Mouse (Mus musculus) bone marrow, adult 2 months (tissue): ENCODE measurements around the gene Tfe3.

Source experiments
- CTCF ChIP-seq: fragments of 200-500 bp; IDR thresholded peaks from 2 replicates; pipeline ENCODE4 v1.5.1; 2011; ENCODE audit warnings: low read length, control low read depth; ENCODE audit not compliant: control insufficient read depth, insufficient read depth
- POLR2A ChIP-seq: fragments of 200-500 bp; IDR thresholded peaks from 2 replicates; pipeline ENCODE4 v1.6.1; 2011; ENCODE audit warnings: low read depth, mild to moderate bottlenecking, control low read depth, low read length, borderline replicate concordance; ENCODE audit not compliant: control insufficient read depth

- peak; percentile 61 for TF ChIP-seq CTCF
- no peak for TF ChIP-seq POLR2A
Measured at GRCm38 (mm10) chrX:7733571-7734156, 28.7 kb upstream of the Tfe3 start.
